Mouse (Mus musculus): ENCODE measurements around the gene Park7. TPM values are rescaled to one million over a fixed set of nuclear protein-coding genes. Genes with fewer than 3 reads are reported as not detected.

Gene Park7
- polyA plus RNA-seq, 1 experiment from 2014 or later = 367 TPM

- ATAC-seq (replicated peaks; ENCODE audit: extremely low read depth, insufficient read depth, low FRiP score) = no peak
- Histone ChIP-seq H3K27ac (ENCODE audit: low read length) (no peak overlapping the region), H3K4me2 (ENCODE audit: low read depth, low read length) (peak overlapping the region; percentile 60), H3K27me3 (ENCODE audit: control insufficient read depth, insufficient read depth, low read length) (no peaks in the 10 kb centered on the region), H3K36me3 (ENCODE audit: control insufficient read depth, insufficient read depth) (no peaks in the 10 kb centered on the region), H3K4me3 (ENCODE audit: low read length) (peak overlapping the region; percentile 24), H3K4me1 (ENCODE audit: control insufficient read depth, insufficient read depth, low read length) (peaks cover 3% of the 10 kb centered on the region; the same call in 1 of the 2 replicates), H3K9me3 (replicated peaks; ENCODE audit: control insufficient read depth, low read length) (no peaks in the 10 kb centered on the region), H3K9ac (ENCODE audit: low read length) (no peak overlapping the region)
- 24% methylated on average over 14 of the region's 14 CpGs for WGBS
These were observed 23.8 kb upstream of the Park7 start for GRCm38 (mm10) chr4:150938063-150938452.

GRCm38 (mm10) chr4:150937293-150938062, 23.2 kb upstream of the Park7 start:
- ATAC-seq (replicated peaks; ENCODE audit: extremely low read depth, insufficient read depth, low FRiP score) = no peak
- Histone ChIP-seq H3K27ac (ENCODE audit: low read length) (no peak overlapping the region), H3K36me3 (ENCODE audit: control insufficient read depth, insufficient read depth) (no peaks in the 10 kb centered on the region), H3K9me3 (replicated peaks; ENCODE audit: control insufficient read depth, low read length) (no peaks in the 10 kb centered on the region), H3K27me3 (ENCODE audit: control insufficient read depth, insufficient read depth, low read length) (no peaks in the 10 kb centered on the region), H3K9ac (ENCODE audit: low read length) (no peak overlapping the region), H3K4me2 (ENCODE audit: low read depth, low read length) (peak overlapping the region; percentile 60), H3K4me3 (ENCODE audit: low read length) (peak overlapping the region; percentile 24), H3K4me1 (ENCODE audit: control insufficient read depth, insufficient read depth, low read length) (peaks cover 3% of the 10 kb centered on the region; the same call in 1 of the 2 replicates)
- 76% methylated on average over 16 of the region's 16 CpGs for WGBS

DNA sequence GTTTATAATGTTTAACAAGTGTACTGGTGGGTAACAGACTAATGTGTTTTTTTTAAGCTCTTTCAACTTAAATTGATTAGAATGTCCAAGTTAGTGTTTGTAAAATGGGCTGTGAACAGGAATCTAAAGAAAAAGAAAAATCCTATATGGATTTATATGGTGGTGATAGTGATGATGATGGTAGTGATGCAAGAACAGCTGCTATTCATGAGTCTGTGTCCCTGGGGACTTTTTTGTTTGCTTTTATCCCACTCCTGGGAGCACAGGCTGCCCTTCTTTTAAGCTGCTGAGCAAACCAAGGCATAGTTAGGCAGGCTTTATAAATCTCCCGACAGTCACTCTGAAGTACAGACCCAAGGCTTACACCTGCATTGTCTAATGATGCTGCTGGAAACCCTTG, 19.3 kb upstream of the Park7 start:
- no peak for ATAC-seq (replicated peaks; ENCODE audit: extremely low read depth, insufficient read depth, low FRiP score)
- WGBS = 67% methylated on average over 1 of the region's 1 CpGs

DNA sequence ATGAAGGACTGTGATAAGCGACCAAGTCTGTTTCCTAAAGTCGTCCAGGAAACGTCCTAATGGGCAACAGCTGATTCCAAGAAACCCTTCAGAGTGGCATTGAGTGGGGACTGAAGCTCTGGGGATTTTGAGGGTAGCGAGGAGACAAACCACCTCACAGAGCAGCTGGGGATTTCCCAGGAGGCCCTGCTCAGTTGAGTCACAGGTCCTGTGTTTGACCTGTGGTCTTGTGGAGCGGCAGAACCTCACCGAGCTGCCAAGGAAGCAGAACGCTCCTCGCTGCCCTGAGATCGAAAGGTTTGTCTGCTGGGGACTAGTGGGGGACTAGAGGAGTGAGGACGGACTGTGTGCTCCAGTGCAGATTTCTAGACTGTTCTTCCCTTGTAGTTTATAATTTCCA, 13.6 kb upstream of the Park7 start:
- no peak overlapping the region for H3K4me3 ChIP-seq (ENCODE audit: low read length)
- ATAC-seq (replicated peaks; ENCODE audit: extremely low read depth, insufficient read depth, low FRiP score) = no peak
- H3K4me1 ChIP-seq (ENCODE audit: control insufficient read depth, insufficient read depth, low read length) = peaks cover 3% of the 10 kb centered on the region; the same call in 1 of the 2 replicates
- H3K9ac ChIP-seq (ENCODE audit: low read length) = no peak overlapping the region
- H3K27me3 ChIP-seq (ENCODE audit: control insufficient read depth, insufficient read depth, low read length) = no peaks in the 10 kb centered on the region
- H3K36me3 ChIP-seq (ENCODE audit: control insufficient read depth, insufficient read depth) = no peaks in the 10 kb centered on the region
- no peaks in the 10 kb centered on the region for H3K9me3 ChIP-seq (replicated peaks; ENCODE audit: control insufficient read depth, low read length)
- H3K4me2 ChIP-seq (ENCODE audit: low read depth, low read length) = no peak overlapping the region
- 55% methylated on average over 10 of the region's 10 CpGs for WGBS
- no peak overlapping the region for H3K27ac ChIP-seq (ENCODE audit: low read length)

More for the DNA sequence above, 19.3 kb upstream of the Park7 start:
- Histone ChIP-seq H3K27me3 (ENCODE audit: control insufficient read depth, insufficient read depth, low read length) (no peaks in the 10 kb centered on the region), H3K4me1 (ENCODE audit: control insufficient read depth, insufficient read depth, low read length) (peaks cover 3% of the 10 kb centered on the region; the same call in 1 of the 2 replicates), H3K9ac (ENCODE audit: low read length) (no peak overlapping the region), H3K9me3 (replicated peaks; ENCODE audit: control insufficient read depth, low read length) (no peaks in the 10 kb centered on the region), H3K36me3 (ENCODE audit: control insufficient read depth, insufficient read depth) (no peaks in the 10 kb centered on the region), H3K4me2 (ENCODE audit: low read depth, low read length) (no peak overlapping the region), H3K4me3 (ENCODE audit: low read length) (no peak overlapping the region), H3K27ac (ENCODE audit: low read length) (no peak overlapping the region)

GRCm38 (mm10) chr4:150926924-150927705, 12.9 kb upstream of the Park7 start:
- 48% methylated on average over 13 of the region's 14 CpGs for WGBS

GRCm38 (mm10) chr4:150925923-150926322, 11.7 kb upstream of the Park7 start:
- Histone ChIP-seq H3K27me3 (ENCODE audit: control insufficient read depth, insufficient read depth, low read length) (no peaks in the 10 kb centered on the region), H3K9ac (ENCODE audit: low read length) (no peak overlapping the region), H3K36me3 (ENCODE audit: control insufficient read depth, insufficient read depth) (no peaks in the 10 kb centered on the region), H3K4me2 (ENCODE audit: low read depth, low read length) (no peak overlapping the region), H3K27ac (ENCODE audit: low read length) (no peak overlapping the region), H3K4me1 (ENCODE audit: control insufficient read depth, insufficient read depth, low read length) (peaks cover 3% of the 10 kb centered on the region; the same call in 1 of the 2 replicates), H3K4me3 (ENCODE audit: low read length) (no peak overlapping the region), H3K9me3 (replicated peaks; ENCODE audit: control insufficient read depth, low read length) (no peaks in the 10 kb centered on the region)
- ATAC-seq (replicated peaks; ENCODE audit: extremely low read depth, insufficient read depth, low FRiP score) = no peak
- 56% methylated on average over 5 of the region's 5 CpGs for WGBS

More at GRCm38 (mm10) chr4:150926924-150927705, 12.9 kb upstream of the Park7 start:
- H3K9ac ChIP-seq (ENCODE audit: low read length) = no peak overlapping the region
- no peak overlapping the region for H3K4me2 ChIP-seq (ENCODE audit: low read depth, low read length)
- no peak overlapping the region for H3K27ac ChIP-seq (ENCODE audit: low read length)
- no peaks in the 10 kb centered on the region for H3K27me3 ChIP-seq (ENCODE audit: control insufficient read depth, insufficient read depth, low read length)
- no peaks in the 10 kb centered on the region for H3K9me3 ChIP-seq (replicated peaks; ENCODE audit: control insufficient read depth, low read length)
- H3K36me3 ChIP-seq (ENCODE audit: control insufficient read depth, insufficient read depth) = no peaks in the 10 kb centered on the region
- no peak overlapping the region for H3K4me3 ChIP-seq (ENCODE audit: low read length)
- ATAC-seq (replicated peaks; ENCODE audit: extremely low read depth, insufficient read depth, low FRiP score) = no peak
- H3K4me1 ChIP-seq (ENCODE audit: control insufficient read depth, insufficient read depth, low read length) = peaks cover 3% of the 10 kb centered on the region; the same call in 1 of the 2 replicates

DNA sequence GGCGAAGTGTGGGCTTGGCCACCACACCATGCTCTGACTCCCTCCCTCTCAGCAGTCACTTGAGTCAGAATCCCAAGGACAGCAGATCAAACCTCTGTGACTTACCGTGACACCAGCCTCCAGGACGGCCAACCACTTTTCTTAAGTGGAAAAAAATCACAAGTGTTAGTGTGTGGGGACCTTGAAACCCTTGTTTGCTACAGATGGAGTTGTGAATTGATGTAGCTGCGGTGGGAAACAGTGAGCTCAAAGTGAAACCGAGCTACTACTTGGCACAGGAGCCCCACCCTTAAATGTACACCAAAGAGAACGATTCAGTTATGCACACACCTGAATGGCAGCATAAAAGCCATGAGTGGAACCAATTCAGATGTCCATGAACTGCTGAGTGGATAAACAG, 10.7 kb upstream of the Park7 start:
- no peak for ATAC-seq (replicated peaks; ENCODE audit: extremely low read depth, insufficient read depth, low FRiP score)
- H3K4me2 ChIP-seq (ENCODE audit: low read depth, low read length) = peak overlapping the region; percentile 32; the same call in 1 of the 2 replicates
- H3K4me3 ChIP-seq (ENCODE audit: low read length) = no peak overlapping the region
- peaks cover 3% of the 10 kb centered on the region; the same call in 1 of the 2 replicates for H3K4me1 ChIP-seq (ENCODE audit: control insufficient read depth, insufficient read depth, low read length)
- H3K27me3 ChIP-seq (ENCODE audit: control insufficient read depth, insufficient read depth, low read length) = no peaks in the 10 kb centered on the region
- H3K9ac ChIP-seq (ENCODE audit: low read length) = no peak overlapping the region
- WGBS = 65% methylated on average over 6 of the region's 6 CpGs
- no peak overlapping the region for H3K27ac ChIP-seq (ENCODE audit: low read length)
- no peaks in the 10 kb centered on the region for H3K36me3 ChIP-seq (ENCODE audit: control insufficient read depth, insufficient read depth)
- no peaks in the 10 kb centered on the region for H3K9me3 ChIP-seq (replicated peaks; ENCODE audit: control insufficient read depth, low read length)

DNA sequence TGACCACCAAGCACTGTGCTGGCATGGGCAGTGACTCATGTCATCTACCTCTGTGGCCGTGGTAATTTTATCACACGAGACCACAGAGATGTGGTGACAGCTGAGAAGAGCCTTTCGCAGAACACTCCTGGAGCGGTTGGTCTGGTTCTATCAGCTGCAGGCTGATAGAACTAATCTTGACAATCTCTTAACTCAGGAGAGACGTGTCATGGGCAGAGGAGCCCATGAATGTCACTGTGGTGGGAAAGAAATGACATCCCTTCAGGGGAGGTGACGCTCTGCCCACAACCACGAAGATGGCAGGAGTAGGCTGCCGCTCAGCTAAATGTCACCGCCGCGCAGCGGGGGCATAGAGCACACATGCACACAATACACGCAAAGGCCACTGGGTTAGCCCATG, 10.1 kb upstream of the Park7 start:
- ATAC-seq (replicated peaks; ENCODE audit: extremely low read depth, insufficient read depth, low FRiP score) = peak; percentile 33; the same call in 1 of the 2 replicates
- no peaks in the 10 kb centered on the region for H3K9me3 ChIP-seq (replicated peaks; ENCODE audit: control insufficient read depth, low read length)
- no peak overlapping the region for H3K27ac ChIP-seq (ENCODE audit: low read length)
- no peak overlapping the region for H3K4me3 ChIP-seq (ENCODE audit: low read length)
- no peak overlapping the region for H3K9ac ChIP-seq (ENCODE audit: low read length)
- no peaks in the 10 kb centered on the region for H3K36me3 ChIP-seq (ENCODE audit: control insufficient read depth, insufficient read depth)
- peak overlapping the region; percentile 32 for H3K4me2 ChIP-seq (ENCODE audit: low read depth, low read length)
- 50% methylated on average over 13 of the region's 13 CpGs for WGBS
- H3K27me3 ChIP-seq (ENCODE audit: control insufficient read depth, insufficient read depth, low read length) = no peaks in the 10 kb centered on the region
- peaks cover 3% of the 10 kb centered on the region; the same call in 1 of the 2 replicates for H3K4me1 ChIP-seq (ENCODE audit: control insufficient read depth, insufficient read depth, low read length)

DNA sequence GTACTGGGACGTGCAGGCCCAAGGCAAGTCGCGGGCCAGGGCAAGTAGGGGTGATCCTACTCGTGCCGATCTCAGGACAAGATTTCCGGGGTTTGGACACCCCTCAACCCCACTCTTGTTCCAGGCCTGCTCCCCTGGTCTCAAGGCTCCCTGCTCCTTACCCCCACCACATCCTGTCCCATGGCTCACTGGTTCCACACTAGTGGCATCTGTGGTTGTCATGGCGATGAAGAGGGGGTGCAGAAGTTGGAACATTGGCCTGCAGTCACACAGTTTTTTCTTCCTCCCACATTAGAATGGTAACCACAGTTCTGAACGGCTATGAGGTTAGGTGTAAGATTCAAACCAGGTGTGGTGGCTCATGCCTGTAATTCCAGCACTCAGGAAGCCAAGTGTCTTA, 7.0 kb upstream of the Park7 start:
- H3K27ac ChIP-seq (ENCODE audit: low read length) = no peak overlapping the region

More for the DNA sequence above, 7.0 kb upstream of the Park7 start:
- Histone ChIP-seq H3K27me3 (ENCODE audit: control insufficient read depth, insufficient read depth, low read length) (no peaks in the 10 kb centered on the region), H3K9me3 (replicated peaks; ENCODE audit: control insufficient read depth, low read length) (no peaks in the 10 kb centered on the region), H3K4me1 (ENCODE audit: control insufficient read depth, insufficient read depth, low read length) (peaks cover 3% of the 10 kb centered on the region; the same call in 1 of the 2 replicates), H3K36me3 (ENCODE audit: control insufficient read depth, insufficient read depth) (no peaks in the 10 kb centered on the region), H3K4me2 (ENCODE audit: low read depth, low read length) (no peak overlapping the region), H3K9ac (ENCODE audit: low read length) (no peak overlapping the region), H3K4me3 (ENCODE audit: low read length) (no peak overlapping the region)
- WGBS = 80% methylated on average over 8 of the region's 8 CpGs
- ATAC-seq (replicated peaks; ENCODE audit: extremely low read depth, insufficient read depth, low FRiP score) = no peak; the same call in 1 of the 2 replicates
